Mouse (Mus musculus) limb, embryonic 13.5 days (tissue): ENCODE measurements around the gene Cd320. TPM values are rescaled to one million over a fixed set of nuclear protein-coding genes. Genes with fewer than 3 reads are reported as not detected.

Experiments used
- ATAC-seq: fragments of 200-750 bp; cut with Nextera tagmentation; 2 replicates; pipeline ENCODE4 v1.8.0; 2017; ENCODE audit warnings: low read depth, moderate number of reproducible peaks, moderate TSS enrichment; ENCODE audit not compliant: low FRiP score
- H3K27ac ChIP-seq: fragments of 300-500 bp; sonication (generic); 2 replicates; pipeline ENCODE4 v1.5.1; 2015; ENCODE audit warnings: inconsistent platforms, mild to moderate bottlenecking, moderate library complexity
- H3K27me3 ChIP-seq: fragments of 300-500 bp; sonication (generic); 2 replicates; pipeline ENCODE4 v1.6.1; 2015; ENCODE audit warnings: mild to moderate bottlenecking, inconsistent platforms
- H3K36me3 ChIP-seq: fragments of 300-500 bp; sonication (generic); 2 replicates; pipeline ENCODE4 v1.6.1; 2015; ENCODE audit warnings: inconsistent platforms, mild to moderate bottlenecking, moderate library complexity
- H3K4me1 ChIP-seq: fragments of 300-500 bp; sonication (generic); 2 replicates; pipeline ENCODE4 v1.6.1; 2015; ENCODE audit warnings: inconsistent platforms
- H3K4me2 ChIP-seq: fragments of 300-500 bp; sonication (generic); replicated peaks from 2 replicates; pipeline ENCODE4 v1.6.1; 2015; ENCODE audit warnings: inconsistent platforms, mild to moderate bottlenecking, moderate library complexity
- H3K4me3 ChIP-seq: fragments of 300-500 bp; sonication (generic); 2 replicates; pipeline ENCODE4 v1.5.1; 2015; ENCODE audit warnings: moderate library complexity, mild to moderate bottlenecking, inconsistent platforms
- H3K9ac ChIP-seq: fragments of 300-500 bp; sonication (generic); 2 replicates; pipeline ENCODE4 v1.6.1; 2015; ENCODE audit warnings: mild to moderate bottlenecking, inconsistent platforms
- H3K9me3 ChIP-seq: fragments of 300-500 bp; sonication (generic); 2 replicates; pipeline ENCODE4 v1.6.1; 2016; ENCODE audit warnings: inconsistent platforms
- WGBS: fragments of 180-500 bp; shearing (Covaris S2); methylation state at CpG from one replicate; pipeline ENCODE4 v1.1.7; 2015; 5-methylcytosine and 5-hydroxymethylcytosine counted together
- polyA plus RNA-seq: library from polyadenylated mRNA; unstranded; fragments of >200 nt; fragmentation: Nextera tagmentation; extraction: Ambion mirVana; gene quantifications from 2 replicates; pipeline ENCODE4 v1.2.1, GENCODE M21; 2015

The Cd320 gene
- polyA plus RNA-seq, result 67.0 and 69.7 TPM in 2 replicates

GRCm38 (mm10) chr17:33842966-33843795 lies at the start of gene Cd320:
TSS of gene Cd320 (plus strand) at chr17:33843091.
- Histone ChIP-seq H3K4me3 (peak within 1 kb of the TSS; percentile 77), H3K27ac (no peak within 1 kb of the TSS), H3K9ac (peak within 1 kb of the TSS; percentile 76), H3K9me3 (no peaks in the 10 kb centered on the region), H3K36me3 (peaks cover 24% of the 10 kb centered on the region), H3K4me1 (peaks cover 14% of the 10 kb centered on the region), H3K4me2 (peak within 1 kb of the TSS; percentile 76), H3K27me3 (no peaks in the 10 kb centered on the region)
- WGBS, result 0% methylated on average over 45 of the region's 45 CpGs
- ATAC-seq, result peak; percentile 92

DNA sequence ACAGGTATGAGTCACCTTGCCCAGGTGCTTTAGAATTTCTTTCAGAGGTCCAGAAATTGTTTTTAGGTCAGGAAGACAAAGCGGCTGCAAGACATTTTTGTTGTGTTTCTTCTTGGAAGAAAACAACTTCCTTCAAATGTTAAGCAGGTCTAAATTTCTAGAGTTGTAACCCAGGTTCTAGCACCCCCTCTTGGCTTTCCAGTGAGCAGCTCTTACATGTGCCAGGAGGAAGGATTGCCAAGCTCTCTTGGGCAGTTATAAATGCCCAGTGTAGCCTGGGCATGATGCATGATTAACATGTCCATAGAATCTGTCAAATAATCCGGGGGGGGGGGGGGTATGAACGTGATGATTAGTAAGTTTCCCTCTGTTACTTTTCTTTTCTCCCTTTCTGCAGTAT lies 44.6 kb upstream of the Cd320 start:
- Histone ChIP-seq H3K27ac (no peak overlapping the region), H3K27me3 (no peaks in the 10 kb centered on the region), H3K36me3 (no peaks in the 10 kb centered on the region), H3K4me1 (no peaks in the 10 kb centered on the region), H3K9ac (no peak overlapping the region), H3K9me3 (no peaks in the 10 kb centered on the region), H3K4me3 (no peak overlapping the region), H3K4me2 (no peak overlapping the region)
- ATAC-seq, result no peak
- 58% methylated on average over 3 of the region's 3 CpGs for WGBS

DNA sequence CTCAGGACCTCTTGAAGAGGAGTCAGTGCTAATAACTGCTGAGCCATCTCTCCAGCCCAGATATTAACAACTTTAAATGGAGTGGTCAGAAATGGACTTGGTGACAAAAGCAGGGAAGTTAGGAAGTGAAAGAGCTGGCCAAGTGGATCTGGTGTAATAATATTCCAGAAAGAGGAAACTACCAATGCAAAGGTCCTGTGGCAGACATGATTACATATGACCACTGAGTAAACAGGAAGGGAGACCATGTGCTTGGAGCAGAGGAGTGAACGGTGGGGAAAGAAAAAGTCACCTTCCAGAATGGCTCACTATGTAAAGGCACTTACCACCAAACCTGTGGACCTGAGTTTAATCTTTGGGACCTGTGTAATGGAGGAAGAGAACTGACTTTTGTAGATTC lies 43.6 kb upstream of the Cd320 start:
- no peaks in the 10 kb centered on the region for H3K36me3 ChIP-seq
- no peak overlapping the region for H3K9ac ChIP-seq
- ATAC-seq, result no peak
- H3K4me1 ChIP-seq, result no peaks in the 10 kb centered on the region
- no peaks in the 10 kb centered on the region for H3K27me3 ChIP-seq
- 62% methylated on average over 1 of the region's 1 CpGs for WGBS
- no peak overlapping the region for H3K4me3 ChIP-seq
- H3K27ac ChIP-seq, result no peak overlapping the region
- no peaks in the 10 kb centered on the region for H3K9me3 ChIP-seq
- no peak overlapping the region for H3K4me2 ChIP-seq

DNA sequence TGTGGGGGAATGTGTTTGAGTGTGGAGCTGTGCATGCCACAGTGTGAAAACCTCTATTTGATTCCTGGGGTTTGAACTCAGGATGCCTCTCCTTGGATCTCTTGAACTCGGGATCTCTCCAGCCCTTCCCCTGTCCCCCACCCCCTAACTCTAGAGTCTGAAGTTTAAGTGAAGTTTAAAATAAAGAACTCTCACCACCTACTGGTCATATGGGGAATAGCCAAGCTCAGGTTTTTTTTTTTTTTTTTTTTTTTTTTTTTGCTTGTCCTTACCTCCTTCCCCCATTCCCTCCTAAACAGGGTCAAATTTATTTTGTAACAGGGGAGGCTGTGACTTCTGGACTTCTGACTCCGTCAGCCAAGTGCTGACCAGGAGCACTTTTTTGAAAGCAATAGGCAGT lies 40.7 kb upstream of the Cd320 start:
- no peaks in the 10 kb centered on the region for H3K36me3 ChIP-seq
- no peak overlapping the region for H3K4me3 ChIP-seq
- H3K27me3 ChIP-seq, result no peaks in the 10 kb centered on the region
- no peak overlapping the region for H3K4me2 ChIP-seq
- ATAC-seq, result no peak
- 5% methylated on average over 2 of the region's 2 CpGs for WGBS
- no peaks in the 10 kb centered on the region for H3K4me1 ChIP-seq
- H3K9ac ChIP-seq, result no peak overlapping the region
- no peak overlapping the region for H3K27ac ChIP-seq
- no peaks in the 10 kb centered on the region for H3K9me3 ChIP-seq

- H3K9ac ChIP-seq, result no peak overlapping the region
- H3K4me3 ChIP-seq, result no peak overlapping the region
- 54% methylated on average over 4 of the region's 4 CpGs for WGBS
- no peaks in the 10 kb centered on the region for H3K4me1 ChIP-seq
- no peaks in the 10 kb centered on the region for H3K27me3 ChIP-seq
- no peaks in the 10 kb centered on the region for H3K9me3 ChIP-seq
- no peaks in the 10 kb centered on the region for H3K36me3 ChIP-seq
- ATAC-seq, result no peak
- no peak overlapping the region for H3K4me2 ChIP-seq
- no peak overlapping the region for H3K27ac ChIP-seq
Measured at GRCm38 (mm10) chr17:33804205-33804604, 38.7 kb upstream of the Cd320 start.

DNA sequence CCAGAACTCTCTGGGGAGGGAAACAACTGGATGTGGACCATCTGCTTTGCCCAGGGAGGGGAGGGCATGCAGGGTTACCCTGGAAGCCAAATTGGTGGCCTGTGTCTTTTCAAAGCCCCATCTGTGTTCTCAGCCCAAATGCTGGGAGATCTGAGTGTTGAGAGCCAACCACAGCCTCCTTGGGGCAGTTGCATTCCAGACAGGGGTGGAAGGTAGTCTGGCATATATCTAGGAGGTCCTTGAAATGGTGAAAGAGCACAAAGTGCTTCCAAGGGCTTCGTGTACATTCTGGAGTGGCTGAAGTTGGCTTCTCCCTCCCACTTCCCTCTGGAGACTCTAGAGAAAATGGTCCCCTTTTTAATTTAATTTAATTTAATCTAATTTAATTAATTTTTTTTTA lies 38.1 kb upstream of the Cd320 start:
- no peak for ATAC-seq
- no peak overlapping the region for H3K4me2 ChIP-seq
- no peaks in the 10 kb centered on the region for H3K4me1 ChIP-seq
- H3K9me3 ChIP-seq, result no peaks in the 10 kb centered on the region
- no peak overlapping the region for H3K27ac ChIP-seq
- WGBS, result 56% methylated on average over 1 of the region's 1 CpGs
- no peak overlapping the region for H3K4me3 ChIP-seq
- H3K9ac ChIP-seq, result no peak overlapping the region
- H3K36me3 ChIP-seq, result no peaks in the 10 kb centered on the region
- H3K27me3 ChIP-seq, result no peaks in the 10 kb centered on the region

- H3K27me3 ChIP-seq, result peaks cover 12% of the 10 kb centered on the region
- no peak overlapping the region for H3K27ac ChIP-seq
- peaks cover 9% of the 10 kb centered on the region for H3K4me1 ChIP-seq
- no peak overlapping the region for H3K9ac ChIP-seq
- ATAC-seq, result no peak
- H3K4me2 ChIP-seq, result no peak overlapping the region
- 52% methylated on average over 8 of the region's 9 CpGs for WGBS
- H3K36me3 ChIP-seq, result no peaks in the 10 kb centered on the region
- no peaks in the 10 kb centered on the region for H3K9me3 ChIP-seq
- no peak overlapping the region for H3K4me3 ChIP-seq
Measured at GRCm38 (mm10) chr17:33807181-33807888, 35.6 kb upstream of the Cd320 start.

- ATAC-seq, result no peak
- no peak overlapping the region for H3K4me2 ChIP-seq
- no peak overlapping the region for H3K9ac ChIP-seq
- no peak overlapping the region for H3K27ac ChIP-seq
- peaks cover 9% of the 10 kb centered on the region for H3K4me1 ChIP-seq
- H3K4me3 ChIP-seq, result no peak overlapping the region
- 48% methylated on average over 10 of the region's 10 CpGs for WGBS
- no peaks in the 10 kb centered on the region for H3K9me3 ChIP-seq
- H3K36me3 ChIP-seq, result no peaks in the 10 kb centered on the region
- peaks cover 12% of the 10 kb centered on the region for H3K27me3 ChIP-seq
Measured at GRCm38 (mm10) chr17:33808192-33808591, 34.7 kb upstream of the Cd320 start.

- H3K9ac ChIP-seq, result peak within 1 kb of the TSS; percentile 63
- peaks cover 9% of the 10 kb centered on the region for H3K4me1 ChIP-seq
- H3K4me2 ChIP-seq, result peak within 1 kb of the TSS; percentile 85
- peak within 1 kb of the TSS; percentile 56 for H3K4me3 ChIP-seq
- no peak within 1 kb of the TSS; the same call in 1 of the 2 replicates for H3K27ac ChIP-seq
- WGBS, result 2% methylated on average over 36 of the region's 36 CpGs
- no peaks in the 10 kb centered on the region for H3K36me3 ChIP-seq
- ATAC-seq, result peak; percentile 99
- H3K9me3 ChIP-seq, result no peaks in the 10 kb centered on the region
- peaks cover 12% of the 10 kb centered on the region for H3K27me3 ChIP-seq
Measured at GRCm38 (mm10) chr17:33810334-33811141, 32.4 kb upstream of the Cd320 start, which contains the start of gene Kank3. TSS of gene Kank3 (plus strand) at chr17:33810519.

DNA sequence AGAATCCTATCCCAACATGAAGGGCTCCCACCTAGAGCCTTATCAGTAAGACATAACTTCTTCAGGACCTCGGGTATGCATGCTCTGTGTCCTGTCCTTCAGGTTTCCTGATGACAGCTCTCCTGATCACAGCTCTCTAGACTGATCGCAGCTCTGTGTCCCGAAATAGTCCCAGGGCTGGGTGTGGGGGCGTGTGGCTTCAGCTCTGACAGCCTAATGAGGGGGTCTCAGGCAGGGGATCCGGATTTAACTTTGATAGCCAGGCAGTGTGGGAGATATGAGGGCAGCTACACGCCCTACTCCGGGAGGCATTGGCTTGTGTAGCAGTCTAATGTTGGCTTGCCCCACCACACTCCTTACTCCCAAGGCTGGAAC lies 31.8 kb upstream of the Cd320 start:
- 33% methylated on average over 7 of the region's 7 CpGs for WGBS
- H3K4me3 ChIP-seq, result peak overlapping the region; percentile 56
- no peaks in the 10 kb centered on the region for H3K9me3 ChIP-seq
- H3K27me3 ChIP-seq, result peaks cover 12% of the 10 kb centered on the region
- no peak overlapping the region; the same call in 1 of the 2 replicates for H3K27ac ChIP-seq
- no peaks in the 10 kb centered on the region for H3K36me3 ChIP-seq
- H3K4me1 ChIP-seq, result peaks cover 9% of the 10 kb centered on the region
- no peak for ATAC-seq
- H3K4me2 ChIP-seq, result peak overlapping the region; percentile 85
- H3K9ac ChIP-seq, result peak overlapping the region; percentile 35; the same call in 1 of the 2 replicates

GRCm38 (mm10) chr17:33812475-33812874 lies 30.4 kb upstream of the Cd320 start:
- Histone ChIP-seq H3K4me1 (peaks cover 13% of the 10 kb centered on the region), H3K9me3 (no peaks in the 10 kb centered on the region), H3K27ac (no peak overlapping the region), H3K36me3 (no peaks in the 10 kb centered on the region), H3K4me3 (no peak overlapping the region), H3K9ac (no peak overlapping the region), H3K4me2 (no peak overlapping the region), H3K27me3 (peaks cover 12% of the 10 kb centered on the region)
- 48% methylated on average over 3 of the region's 3 CpGs for WGBS
- ATAC-seq, result no peak

- Histone ChIP-seq H3K27me3 (peaks cover 12% of the 10 kb centered on the region), H3K4me1 (peaks cover 16% of the 10 kb centered on the region), H3K36me3 (no peaks in the 10 kb centered on the region), H3K9me3 (no peaks in the 10 kb centered on the region), H3K4me3 (no peak overlapping the region), H3K27ac (no peak overlapping the region), H3K4me2 (no peak overlapping the region), H3K9ac (no peak overlapping the region)
- no peak for ATAC-seq
- WGBS, result 62% methylated on average over 4 of the region's 4 CpGs
Measured at GRCm38 (mm10) chr17:33812990-33813389, 29.9 kb upstream of the Cd320 start.
